Mouse (Mus musculus) lung, postnatal 25 days (tissue): Measurements from ENCODE around the gene H2-DMb1.

Experiments used
- DNase-seq: peaks from one replicate; pipeline ENCODE4 v3.0.0; 2022; ENCODE audit warnings: low spot score

The H2-DMb1 gene

GRCm38 (mm10) chr17:34123111-34123510, 29.8 kb upstream of the H2-DMb1 start:
- DNase-seq = no peak

GRCm38 (mm10) chr17:34123518-34123917, 29.4 kb upstream of the H2-DMb1 start:
- peak; percentile 61 for DNase-seq

- DNase-seq = no peak
These were observed 28.2 kb upstream of the H2-DMb1 start for GRCm38 (mm10) chr17:34124649-34125048.

- DNase-seq = no peak
These were observed 25.9 kb upstream of the H2-DMb1 start for GRCm38 (mm10) chr17:34126826-34127420.

GRCm38 (mm10) chr17:34127475-34127874, 25.4 kb upstream of the H2-DMb1 start:
- DNase-seq = peak; percentile 75

- DNase-seq = no peak
These were observed 24.5 kb upstream of the H2-DMb1 start for GRCm38 (mm10) chr17:34128264-34128937.

- DNase-seq = no peak
These were observed 23.7 kb upstream of the H2-DMb1 start for GRCm38 (mm10) chr17:34128944-34129791.

GRCm38 (mm10) chr17:34130073-34130947, 22.6 kb upstream of the H2-DMb1 start:
- no peak for DNase-seq

- DNase-seq = no peak
These were observed 21.0 kb upstream of the H2-DMb1 start for GRCm38 (mm10) chr17:34131911-34132310.

GRCm38 (mm10) chr17:34133289-34133688, 19.6 kb upstream of the H2-DMb1 start:
- DNase-seq = no peak

GRCm38 (mm10) chr17:34134451-34134850, 18.4 kb upstream of the H2-DMb1 start:
- DNase-seq = no peak

- DNase-seq = peak; percentile 99
These were observed 17.3 kb upstream of the H2-DMb1 start for GRCm38 (mm10) chr17:34135297-34136224.

GRCm38 (mm10) chr17:34137601-34138000, 15.3 kb upstream of the H2-DMb1 start:
- DNase-seq = no peak

- DNase-seq = no peak
These were observed 14.2 kb upstream of the H2-DMb1 start for GRCm38 (mm10) chr17:34138655-34139054.

GRCm38 (mm10) chr17:34139416-34139815, 13.5 kb upstream of the H2-DMb1 start:
- DNase-seq = peak; percentile 79

GRCm38 (mm10) chr17:34140240-34140639, 12.6 kb upstream of the H2-DMb1 start:
- no peak for DNase-seq

- no peak for DNase-seq
These were observed 11.4 kb upstream of the H2-DMb1 start for GRCm38 (mm10) chr17:34141448-34141847.

GRCm38 (mm10) chr17:34142456-34143010, 10.3 kb upstream of the H2-DMb1 start:
- DNase-seq = no peak

GRCm38 (mm10) chr17:34143033-34143432, 9.8 kb upstream of the H2-DMb1 start, which contains the start of gene H2-DMb2:
Gene H2-DMb2 (plus strand): TSS chr17:34143307.
- peak; percentile 88 for DNase-seq

GRCm38 (mm10) chr17:34143461-34143860, 9.4 kb upstream of the H2-DMb1 start:
- no peak for DNase-seq
